Mouse (Mus musculus): ENCODE measurements around the gene Aldh18a1. TPM values are rescaled to one million over a fixed set of nuclear protein-coding genes. Genes with fewer than 3 reads are reported as not detected.

Gene Aldh18a1
- total RNA-seq, 1 experiment: 44.4 TPM

- no peaks in the 10 kb centered on the region for H3K9me3 ChIP-seq (ENCODE audit: control insufficient read depth, insufficient read depth, low read depth, low read length)
- no peaks in the 10 kb centered on the region for H3K36me3 ChIP-seq (ENCODE audit: control insufficient read depth, insufficient read depth, low read length, poor library complexity, severe bottlenecking)
- TF ChIP-seq CHD2 (IDR thresholded peaks at IDR 0.05; ENCODE audit: low read depth, low read length): no peak
- TF ChIP-seq MAFK (IDR thresholded peaks at IDR 0.05; ENCODE audit: insufficient read depth, low read depth, low read length): no peak
- TF ChIP-seq ZC3H11A (IDR thresholded peaks at IDR 0.05; ENCODE audit: borderline replicate concordance, low read depth, low read length): no peak
- no peak for TF ChIP-seq HCFC1 (IDR thresholded peaks at IDR 0.05; ENCODE audit: borderline replicate concordance, insufficient read depth, low read length)
- TF ChIP-seq ZNF384 (IDR thresholded peaks at IDR 0.05; ENCODE audit: low read depth, low read length): no peak
- no peak overlapping the region for H3K27ac ChIP-seq (ENCODE audit: insufficient read depth, low read depth, low read length, poor library complexity, severe bottlenecking)
- H3K4me1 ChIP-seq (ENCODE audit: control insufficient read depth in 2 of 2, insufficient read depth in 2 of 2, low read length in 2 of 2, poor library complexity in 1 of 2): peaks cover 0 to 16% of the 10 kb centered on the region in 2 experiments; a peak in 2 of 4 replicates
- no peak overlapping the region for H3K4me3 ChIP-seq (ENCODE audit: insufficient read depth in 1 of 2, low read depth in 1 of 2, low read length in 2 of 2, poor library complexity in 1 of 2, severe bottlenecking in 1 of 2)
- no peak overlapping the region for H3K9ac ChIP-seq (ENCODE audit: insufficient read depth, low read depth, low read length, poor library complexity, severe bottlenecking)
- in situ Hi-C loops (cut with MboI; ENCODE audit: low sequenced_read_pairs in 2 of 2, unreplicated experiment in 2 of 2): no loop called here
- no peak for DNase-seq (ENCODE audit: low read depth, low spot score)
Measured at GRCm38 (mm10) chr19:40510387-40511099, 77.7 kb downstream of the Aldh18a1 start.

GRCm38 (mm10) chr19:40509274-40509673, 79.0 kb downstream of the Aldh18a1 start:
- Histone ChIP-seq H3K4me3 (ENCODE audit: insufficient read depth in 1 of 2, low read depth in 1 of 2, low read length in 2 of 2, poor library complexity in 1 of 2, severe bottlenecking in 1 of 2) (no peak overlapping the region), H3K36me3 (ENCODE audit: control insufficient read depth, insufficient read depth, low read length, poor library complexity, severe bottlenecking) (no peaks in the 10 kb centered on the region), H3K27ac (ENCODE audit: insufficient read depth, low read depth, low read length, poor library complexity, severe bottlenecking) (no peak overlapping the region), H3K4me1 (ENCODE audit: control insufficient read depth in 2 of 2, insufficient read depth in 2 of 2, low read length in 2 of 2, poor library complexity in 1 of 2) (peaks cover 0 to 16% of the 10 kb centered on the region in 2 experiments; a peak in 2 of 4 replicates), H3K9ac (ENCODE audit: insufficient read depth, low read depth, low read length, poor library complexity, severe bottlenecking) (no peak overlapping the region), H3K9me3 (ENCODE audit: control insufficient read depth, insufficient read depth, low read depth, low read length) (no peaks in the 10 kb centered on the region)
- no peak for DNase-seq (ENCODE audit: low read depth, low spot score)
- in situ Hi-C loops (cut with MboI; ENCODE audit: low sequenced_read_pairs in 2 of 2, unreplicated experiment in 2 of 2): no loop called here
- TF ChIP-seq HCFC1 (IDR thresholded peaks at IDR 0.05; ENCODE audit: borderline replicate concordance, insufficient read depth, low read length): no peak
- no peak for TF ChIP-seq MAFK (IDR thresholded peaks at IDR 0.05; ENCODE audit: insufficient read depth, low read depth, low read length)
- no peak for TF ChIP-seq ZNF384 (IDR thresholded peaks at IDR 0.05; ENCODE audit: low read depth, low read length)

- H3K36me3 ChIP-seq (ENCODE audit: control insufficient read depth, insufficient read depth, low read length, poor library complexity, severe bottlenecking): no peaks in the 10 kb centered on the region
- in situ Hi-C loops (cut with MboI; ENCODE audit: low sequenced_read_pairs in 2 of 2, unreplicated experiment in 2 of 2): no loop called here
- DNase-seq (ENCODE audit: low read depth, low spot score): no peak
- no peak for TF ChIP-seq ZC3H11A (IDR thresholded peaks at IDR 0.05; ENCODE audit: borderline replicate concordance, low read depth, low read length)
- TF ChIP-seq HCFC1 (IDR thresholded peaks at IDR 0.05; ENCODE audit: borderline replicate concordance, insufficient read depth, low read length): no peak
- no peak for TF ChIP-seq ZNF384 (IDR thresholded peaks at IDR 0.05; ENCODE audit: low read depth, low read length)
- TF ChIP-seq CHD2 (IDR thresholded peaks at IDR 0.05; ENCODE audit: low read depth, low read length): no peak
- TF ChIP-seq MAFK (IDR thresholded peaks at IDR 0.05; ENCODE audit: insufficient read depth, low read depth, low read length): no peak
- H3K4me1 ChIP-seq (ENCODE audit: control insufficient read depth in 2 of 2, insufficient read depth in 2 of 2, low read length in 2 of 2, poor library complexity in 1 of 2): peaks cover 0 to 16% of the 10 kb centered on the region in 2 experiments; a peak in 2 of 4 replicates
- no peak overlapping the region for H3K27ac ChIP-seq (ENCODE audit: insufficient read depth, low read depth, low read length, poor library complexity, severe bottlenecking)
- no peaks in the 10 kb centered on the region for H3K9me3 ChIP-seq (ENCODE audit: control insufficient read depth, insufficient read depth, low read depth, low read length)
- H3K9ac ChIP-seq (ENCODE audit: insufficient read depth, low read depth, low read length, poor library complexity, severe bottlenecking): no peak overlapping the region
- no peak overlapping the region for H3K4me3 ChIP-seq (ENCODE audit: insufficient read depth in 1 of 2, low read depth in 1 of 2, low read length in 2 of 2, poor library complexity in 1 of 2, severe bottlenecking in 1 of 2)
Measured at GRCm38 (mm10) chr19:40508851-40509250, 79.4 kb downstream of the Aldh18a1 start.

GRCm38 (mm10) chr19:40506965-40507364, 81.3 kb downstream of the Aldh18a1 start:
- in situ Hi-C loops (cut with MboI; ENCODE audit: low sequenced_read_pairs in 2 of 2, unreplicated experiment in 2 of 2): no loop called here
- Histone ChIP-seq H3K27ac (ENCODE audit: insufficient read depth, low read depth, low read length, poor library complexity, severe bottlenecking) (no peak overlapping the region), H3K9me3 (ENCODE audit: control insufficient read depth, insufficient read depth, low read depth, low read length) (no peaks in the 10 kb centered on the region), H3K4me3 (ENCODE audit: insufficient read depth in 1 of 2, low read depth in 1 of 2, low read length in 2 of 2, poor library complexity in 1 of 2, severe bottlenecking in 1 of 2) (no peak overlapping the region), H3K9ac (ENCODE audit: insufficient read depth, low read depth, low read length, poor library complexity, severe bottlenecking) (no peak overlapping the region), H3K4me1 (ENCODE audit: control insufficient read depth in 2 of 2, insufficient read depth in 2 of 2, low read length in 2 of 2, poor library complexity in 1 of 2) (peaks cover 0 to 10% of the 10 kb centered on the region in 2 experiments; a peak in 2 of 4 replicates), H3K36me3 (ENCODE audit: control insufficient read depth, insufficient read depth, low read length, poor library complexity, severe bottlenecking) (no peaks in the 10 kb centered on the region)
- no peak for DNase-seq (ENCODE audit: low read depth, low spot score)
- TF ChIP-seq ZNF384 (IDR thresholded peaks at IDR 0.05; ENCODE audit: low read depth, low read length) (no peak), HCFC1 (IDR thresholded peaks at IDR 0.05; ENCODE audit: borderline replicate concordance, insufficient read depth, low read length) (no peak), CHD2 (IDR thresholded peaks at IDR 0.05; ENCODE audit: low read depth, low read length) (no peak), MAFK (IDR thresholded peaks at IDR 0.05; ENCODE audit: insufficient read depth, low read depth, low read length) (no peak), ZC3H11A (IDR thresholded peaks at IDR 0.05; ENCODE audit: borderline replicate concordance, low read depth, low read length) (no peak)

Data from ES-E14 (cell line).